In the genomic region with DNA sequence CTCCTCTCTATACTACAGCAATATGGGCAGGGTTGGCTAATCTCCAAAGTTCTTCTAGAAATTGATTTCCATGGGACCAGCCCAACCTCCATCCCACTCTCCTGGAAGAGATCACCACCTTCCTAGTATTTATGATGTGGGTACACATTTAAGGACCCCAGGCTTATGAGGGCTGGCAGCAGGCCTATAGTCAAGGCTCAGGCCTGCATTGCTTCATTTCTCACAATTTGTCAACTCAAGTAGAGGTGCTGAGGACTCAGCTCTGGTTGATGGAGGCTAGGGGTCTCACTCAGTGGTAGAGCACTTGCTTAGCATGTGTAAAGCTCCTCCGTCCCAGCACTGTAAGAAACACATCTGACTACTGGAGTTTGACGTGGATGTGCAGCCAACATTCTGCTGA, we compare ENCODE assay signal across 34 mouse cellular contexts. TPM values are rescaled to one million over a fixed set of nuclear protein-coding genes. Genes with fewer than 3 reads are reported as not detected.
"Had no signal": no experiment of that assay in that cellular context is flagged by ENCODE, and none has a peak within 500 bp of the region (broad histone marks: within the 10 kb centered on the region; RNA-seq: fewer than 3 reads in every experiment).

No protein-coding gene starts in this region.

- H3K27ac ChIP-seq: limb, embryonic 10.5 days; limb, embryonic 12.5 days; limb, embryonic 13.5 days; limb, embryonic 15.5 days; liver, embryonic 12.5 days; liver, embryonic 13.5 days; liver, embryonic 14.5 days; liver, embryonic 15.5 days; lung, embryonic 15.5 days; macrophage; midbrain, embryonic 10.5 days; midbrain, embryonic 12.5 days; midbrain, embryonic 13.5 days; midbrain, embryonic 15.5 days; neural tube, embryonic 12.5 days had no signal

- H3K9me3 ChIP-seq: limb, embryonic 10.5 days; limb, embryonic 13.5 days; limb, embryonic 15.5 days; liver, embryonic 12.5 days; liver, embryonic 13.5 days; liver, embryonic 15.5 days; lung, embryonic 15.5 days; midbrain, embryonic 12.5 days; midbrain, embryonic 13.5 days; midbrain, embryonic 15.5 days; neural tube, embryonic 12.5 days had no signal

- ATAC-seq: liver, embryonic 12.5 days; liver, postnatal 0 days; lung, postnatal 0 days; midbrain, embryonic 13.5 days; midbrain, embryonic 15.5 days; midbrain, embryonic 16.5 days had no signal

- H3K4me3 ChIP-seq: limb, embryonic 10.5 days; limb, embryonic 12.5 days; limb, embryonic 13.5 days; limb, embryonic 15.5 days; liver, embryonic 12.5 days; liver, embryonic 13.5 days; liver, embryonic 15.5 days; lung, embryonic 15.5 days; midbrain, embryonic 10.5 days; midbrain, embryonic 12.5 days; midbrain, embryonic 13.5 days; midbrain, embryonic 15.5 days; myocyte; neural tube, embryonic 12.5 days had no signal

- DNase-seq: left cerebral cortex, postnatal 4 days; liver; liver, embryonic 13.5 days; liver, postnatal 0 days; lung, adult 18-20 months; lung, adult 2 months; lung, embryonic 14.5 days; lung, postnatal 10 days; lung, postnatal 14 days; lung, postnatal 36 days; lung, postnatal 4 days; midbrain, embryonic 14.5 days had no signal

- H3K27me3 ChIP-seq: limb, embryonic 12.5 days; limb, embryonic 13.5 days; limb, embryonic 15.5 days; liver, embryonic 12.5 days; liver, embryonic 13.5 days; liver, embryonic 15.5 days; lung, embryonic 15.5 days; midbrain, embryonic 12.5 days; midbrain, embryonic 13.5 days; midbrain, embryonic 15.5 days; neural tube, embryonic 12.5 days had no signal

- H3K4me1 ChIP-seq: limb, embryonic 10.5 days; lung, embryonic 15.5 days; midbrain, embryonic 10.5 days; midbrain, embryonic 12.5 days; midbrain, embryonic 13.5 days; midbrain, embryonic 15.5 days; neural tube, embryonic 12.5 days had no signal

- H3K36me3 ChIP-seq: limb, embryonic 10.5 days; limb, embryonic 12.5 days; limb, embryonic 13.5 days; limb, embryonic 15.5 days; liver, embryonic 12.5 days; liver, embryonic 13.5 days; liver, embryonic 15.5 days; lung, embryonic 15.5 days; midbrain, embryonic 10.5 days; midbrain, embryonic 12.5 days; midbrain, embryonic 13.5 days; midbrain, embryonic 15.5 days; neural tube, embryonic 12.5 days had no signal

RNA-seq across cellular contexts. Expression of a gene that starts 27.6 kb away (rescaled TPM):
- total RNA-seq: left cerebral cortex, postnatal 4 days; megakaryocyte progenitor cell, adult 5-6 weeks; midbrain, postnatal 0 days; monocyte, adult 5-6 weeks had no signal
- polyA plus RNA-seq: limb, embryonic 10.5 days; limb, embryonic 12.5 days; limb, embryonic 13.5 days; midbrain, embryonic 10.5 days; midbrain, embryonic 11.5 days; midbrain, embryonic 12.5 days; midbrain, embryonic 13.5 days; midbrain, embryonic 14.5 days; midbrain, postnatal 0 days; neural tube, embryonic 11.5 days; neural tube, embryonic 12.5 days had no signal
